Mouse (Mus musculus): ENCODE data around the gene Arid1b.

DNA sequence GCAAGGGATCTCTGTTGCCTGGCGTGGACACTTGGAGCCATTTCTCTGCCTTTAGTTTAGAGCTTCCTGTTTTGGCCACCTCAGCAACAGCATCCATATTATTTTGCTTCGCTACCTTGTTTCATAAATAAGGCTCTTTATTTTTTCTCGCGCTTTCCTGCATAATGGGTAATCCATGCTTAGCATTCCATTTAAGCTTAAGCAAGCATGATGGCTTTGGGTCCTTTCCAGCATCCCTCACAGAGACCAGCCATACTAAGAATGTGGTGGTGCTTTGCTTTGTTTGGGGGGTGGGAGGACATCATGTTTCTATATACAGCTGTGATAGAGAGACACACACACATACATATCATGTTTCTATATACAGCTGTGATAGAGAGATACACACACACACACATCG lies 318.2 kb downstream of the Arid1b start:
- TF ChIP-seq CTCF (IDR thresholded peaks at IDR 0.05; ENCODE audit: extremely low read depth, insufficient read length, insufficient replicate concordance, low read depth, low read length), result no peak
- TF ChIP-seq POLR2A (IDR thresholded peaks at IDR 0.05; ENCODE audit: low read depth, low read length), result no peak

Data from small intestine, adult 2 months (tissue).